Mouse (Mus musculus) testis, adult 2 months (tissue): ENCODE data around the gene Igsf9. TPM values are rescaled to one million over a fixed set of nuclear protein-coding genes. Genes with fewer than 3 reads are reported as not detected.
A peak's percentile ranks its signal among the peaks of the same experiment; 100 is the strongest.

Source experiments
- H3K27ac ChIP-seq: fragments of 200-500 bp; 2 replicates; pipeline ENCODE4 v1.5.1; 2012; ENCODE audit warnings: low read depth, low read length; ENCODE audit not compliant: control insufficient read depth, insufficient read depth
- H3K27me3 ChIP-seq: fragments of 200-500 bp; 2 replicates; pipeline ENCODE4 v1.6.1; 2012; ENCODE audit warnings: mild to moderate bottlenecking, low read length, moderate library complexity; ENCODE audit not compliant: control insufficient read depth, insufficient read depth
- H3K36me3 ChIP-seq: fragments of 200-500 bp; 2 replicates; pipeline ENCODE4 v1.6.1; 2012; ENCODE audit warnings: mild to moderate bottlenecking, low read length; ENCODE audit not compliant: control insufficient read depth, insufficient read depth
- H3K4me1 ChIP-seq: fragments of 200-500 bp; 2 replicates; pipeline ENCODE4 v1.6.1; 2012; ENCODE audit warnings: low read length; ENCODE audit not compliant: control insufficient read depth, insufficient read depth
- H3K4me3 ChIP-seq: fragments of 200-500 bp; 2 replicates; pipeline ENCODE4 v1.5.1; 2012; ENCODE audit warnings: low read depth, mild to moderate bottlenecking, low read length, moderate library complexity, mixed read lengths; ENCODE audit not compliant: control insufficient read depth
- CTCF ChIP-seq: fragments of 200-500 bp; IDR thresholded peaks from 2 replicates; pipeline ENCODE4 v1.5.1; 2012; ENCODE audit warnings: low read depth, mild to moderate bottlenecking, inconsistent platforms, low read length, moderate library complexity; ENCODE audit not compliant: control insufficient read depth, insufficient read depth, insufficient replicate concordance
- POLR2A ChIP-seq: fragments of 200-500 bp; IDR thresholded peaks from 2 replicates; pipeline ENCODE4 v1.6.1; 2012; ENCODE audit warnings: low read depth, mild to moderate bottlenecking, inconsistent platforms, low read length, moderate library complexity; ENCODE audit not compliant: control insufficient read depth
- polyA plus RNA-seq: library from polyadenylated mRNA; depleted of rRNA; stranded (reverse); fragments of >200 nt; gene quantifications from 2 replicates; pipeline ENCODE4 v1.2.3, GENCODE M21; 2012

Gene Igsf9
- polyA plus RNA-seq, 1 experiment, result 66.1 TPM

- Histone ChIP-seq H3K36me3 (no peaks in the 10 kb centered on the region), H3K4me3 (no peak overlapping the region), H3K27ac (no peak overlapping the region), H3K4me1 (no peaks in the 10 kb centered on the region), H3K27me3 (no peaks in the 10 kb centered on the region)
- TF ChIP-seq POLR2A (no peak), CTCF (no peak)
These were observed 12.2 kb upstream of the Igsf9 start for GRCm38 (mm10) chr1:172469373-172469772.

- Histone ChIP-seq H3K36me3 (no peaks in the 10 kb centered on the region), H3K4me1 (no peaks in the 10 kb centered on the region), H3K4me3 (no peak overlapping the region), H3K27ac (no peak overlapping the region), H3K27me3 (no peaks in the 10 kb centered on the region)
- TF ChIP-seq CTCF (no peak), POLR2A (no peak)
These were observed 11.7 kb upstream of the Igsf9 start for GRCm38 (mm10) chr1:172469810-172470448.

GRCm38 (mm10) chr1:172472909-172473308 is 8.7 kb upstream of the Igsf9 start:
- Histone ChIP-seq H3K36me3 (no peaks in the 10 kb centered on the region), H3K4me3 (no peak overlapping the region), H3K27ac (no peak overlapping the region), H3K27me3 (no peaks in the 10 kb centered on the region), H3K4me1 (no peaks in the 10 kb centered on the region)
- TF ChIP-seq CTCF, result no peak
- no peak for TF ChIP-seq POLR2A

GRCm38 (mm10) chr1:172474196-172474595 is 7.4 kb upstream of the Igsf9 start:
- Histone ChIP-seq H3K27me3 (no peaks in the 10 kb centered on the region), H3K4me3 (no peak overlapping the region), H3K36me3 (no peaks in the 10 kb centered on the region), H3K27ac (no peak overlapping the region), H3K4me1 (no peaks in the 10 kb centered on the region)
- TF ChIP-seq CTCF, result no peak
- TF ChIP-seq POLR2A, result no peak

- no peak within 1 kb of the TSS for H3K4me3 ChIP-seq
These were observed 6.4 kb upstream of the Igsf9 start, which contains the start of gene Slamf9 for GRCm38 (mm10) chr1:172475054-172475741. Gene Slamf9, plus strand, starts transcription at chr1:172475358.

GRCm38 (mm10) chr1:172478020-172478419 is 3.6 kb upstream of the Igsf9 start:
- H3K4me1 ChIP-seq, result peaks cover 6% of the 10 kb centered on the region
- no peak overlapping the region for H3K4me3 ChIP-seq
- H3K27me3 ChIP-seq, result peaks cover 2% of the 10 kb centered on the region

More at GRCm38 (mm10) chr1:172475054-172475741, 6.4 kb upstream of the Igsf9 start, which contains the start of gene Slamf9:
- Histone ChIP-seq H3K27me3 (no peaks in the 10 kb centered on the region), H3K4me1 (no peaks in the 10 kb centered on the region), H3K36me3 (no peaks in the 10 kb centered on the region), H3K27ac (no peak within 1 kb of the TSS)
- TF ChIP-seq POLR2A (no peak), CTCF (no peak)

GRCm38 (mm10) chr1:172480376-172480775 is 1.2 kb upstream of the Igsf9 start:
- H3K27me3 ChIP-seq, result peaks cover 2% of the 10 kb centered on the region
- H3K27ac ChIP-seq, result no peak overlapping the region
- H3K36me3 ChIP-seq, result no peaks in the 10 kb centered on the region
- peaks cover 6% of the 10 kb centered on the region for H3K4me1 ChIP-seq
- H3K4me3 ChIP-seq, result peak overlapping the region; percentile 55; the same call in 1 of the 2 replicates
- TF ChIP-seq CTCF (no peak), POLR2A (no peak)

More at GRCm38 (mm10) chr1:172478020-172478419, 3.6 kb upstream of the Igsf9 start:
- Histone ChIP-seq H3K36me3 (no peaks in the 10 kb centered on the region), H3K27ac (no peak overlapping the region)
- TF ChIP-seq POLR2A (no peak), CTCF (no peak)
